ENCODE assay signal across 15 mouse cellular contexts in the genomic region with DNA sequence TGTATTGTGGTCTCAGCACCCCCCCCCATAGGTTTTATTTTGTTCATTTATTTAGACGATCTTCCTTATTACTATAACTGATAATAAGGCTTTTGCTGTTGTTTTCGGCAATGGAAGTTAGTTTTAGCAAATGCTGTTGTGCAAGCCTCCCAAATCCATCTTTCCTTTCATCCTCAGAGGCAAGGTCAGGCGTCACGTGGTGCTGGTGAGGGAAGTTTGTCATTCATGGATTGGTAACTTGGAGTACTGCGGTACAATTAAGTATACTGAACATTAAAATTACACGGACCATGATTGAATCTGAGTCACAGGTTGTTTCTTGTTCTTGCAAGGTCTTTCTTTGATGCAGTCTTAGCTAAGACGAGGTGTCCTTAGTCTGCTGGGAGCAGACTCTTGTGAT.
"Had no signal": no experiment of that assay in that cellular context is flagged by ENCODE, and none has a peak within 500 bp of the region (broad histone marks: within the 10 kb centered on the region; RNA-seq: fewer than 3 reads in every experiment).

No protein-coding gene starts in this region.

- H3K9me3 ChIP-seq: lung, embryonic 15.5 days; midbrain, embryonic 10.5 days; midbrain, embryonic 13.5 days; midbrain, embryonic 15.5 days; neural tube, embryonic 12.5 days; stomach, embryonic 15.5 days had no signal

- H3K4me1 ChIP-seq: lung, embryonic 15.5 days; midbrain, embryonic 10.5 days; midbrain, embryonic 13.5 days; midbrain, embryonic 15.5 days; stomach, embryonic 15.5 days had no signal

- H3K9ac ChIP-seq: liver, postnatal 0 days; lung, embryonic 15.5 days; midbrain, embryonic 13.5 days; midbrain, embryonic 15.5 days; neural tube, embryonic 12.5 days; stomach, embryonic 15.5 days had no signal

- H3K27ac ChIP-seq: lung, embryonic 15.5 days; midbrain, embryonic 10.5 days; midbrain, embryonic 13.5 days; midbrain, embryonic 15.5 days; neural tube, embryonic 12.5 days; stomach, embryonic 15.5 days; stomach, postnatal 0 days had no signal

- H3K4me3 ChIP-seq: lung, embryonic 15.5 days; midbrain, embryonic 10.5 days; midbrain, embryonic 13.5 days; midbrain, embryonic 15.5 days; neural tube, embryonic 12.5 days; stomach, embryonic 15.5 days had no signal

- ATAC-seq: liver, postnatal 0 days; lung, postnatal 0 days; midbrain, embryonic 13.5 days; midbrain, embryonic 15.5 days had no signal

- DNase-seq: liver, postnatal 0 days; lung, adult 2 months; lung, postnatal 4 days; right cerebral cortex, postnatal 14 days; thymus, adult 2 months; thymus, postnatal 25 days; thymus, postnatal 4 days had no signal

- H3K36me3 ChIP-seq: lung, embryonic 15.5 days; midbrain, embryonic 10.5 days; midbrain, embryonic 13.5 days; midbrain, embryonic 15.5 days; neural tube, embryonic 12.5 days; stomach, embryonic 15.5 days had no signal

- H3K4me2 ChIP-seq: lung, embryonic 15.5 days; midbrain, embryonic 13.5 days; midbrain, embryonic 15.5 days; neural tube, embryonic 12.5 days; stomach, embryonic 15.5 days had no signal

- H3K27me3 ChIP-seq: lung, embryonic 15.5 days; midbrain, embryonic 13.5 days; midbrain, embryonic 15.5 days; neural tube, embryonic 12.5 days; stomach, embryonic 15.5 days had no signal
